Mouse (Mus musculus): ENCODE data around the gene Bdkrb1. TPM values are rescaled to one million over a fixed set of nuclear protein-coding genes. Genes with fewer than 3 reads are reported as not detected.

Bdkrb1 gene
- polyA plus RNA-seq, 1 experiment from 2014 or later = not detected

DNA sequence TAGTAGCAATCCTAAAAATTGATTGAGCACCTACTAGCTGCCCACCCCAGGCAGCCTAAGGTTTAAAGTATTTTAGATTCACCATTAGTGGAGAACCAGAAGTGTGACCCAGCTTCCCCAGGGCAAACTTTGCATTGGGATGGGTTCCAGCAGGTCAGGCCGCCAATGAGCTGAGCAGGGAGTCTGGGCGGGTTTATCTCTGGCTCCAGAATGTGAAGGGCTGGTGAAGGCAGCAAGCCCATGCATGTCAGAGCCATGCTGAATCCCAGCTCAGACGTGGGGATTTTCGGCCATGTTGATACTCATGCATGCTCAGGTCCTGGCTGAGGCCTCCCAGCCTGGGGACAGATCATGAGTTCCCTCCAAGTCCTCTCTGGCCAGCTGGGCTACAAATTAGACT, 28.5 kb upstream of the Bdkrb1 start:
- H3K27ac ChIP-seq (replicated peaks) = no peak overlapping the region
- H3K4me2 ChIP-seq (replicated peaks) = no peak overlapping the region
- H3K36me3 ChIP-seq = no peaks in the 10 kb centered on the region
- no peak overlapping the region for H3K4me3 ChIP-seq
- no peak for ATAC-seq (ENCODE audit: low FRiP score, low read depth)
- no peaks in the 10 kb centered on the region for H3K27me3 ChIP-seq
- H3K9ac ChIP-seq (replicated peaks) = no peak overlapping the region
- H3K4me1 ChIP-seq = no peaks in the 10 kb centered on the region
- no peaks in the 10 kb centered on the region for H3K9me3 ChIP-seq
- WGBS = 91% methylated on average over 4 of the region's 4 CpGs

GRCm38 (mm10) chr12:105580490-105580889, 22.4 kb upstream of the Bdkrb1 start:
- H3K36me3 ChIP-seq = no peaks in the 10 kb centered on the region
- H3K4me3 ChIP-seq = no peak overlapping the region
- H3K27me3 ChIP-seq = no peaks in the 10 kb centered on the region; the same call in 1 of the 2 replicates
- no peak overlapping the region for H3K4me2 ChIP-seq (replicated peaks)
- H3K9me3 ChIP-seq = no peaks in the 10 kb centered on the region
- WGBS = 77% methylated on average over 17 of the region's 17 CpGs
- H3K9ac ChIP-seq (replicated peaks) = no peak overlapping the region
- H3K27ac ChIP-seq (replicated peaks) = no peak overlapping the region
- H3K4me1 ChIP-seq = peaks cover 8% of the 10 kb centered on the region
- ATAC-seq (ENCODE audit: low FRiP score, low read depth) = no peak

DNA sequence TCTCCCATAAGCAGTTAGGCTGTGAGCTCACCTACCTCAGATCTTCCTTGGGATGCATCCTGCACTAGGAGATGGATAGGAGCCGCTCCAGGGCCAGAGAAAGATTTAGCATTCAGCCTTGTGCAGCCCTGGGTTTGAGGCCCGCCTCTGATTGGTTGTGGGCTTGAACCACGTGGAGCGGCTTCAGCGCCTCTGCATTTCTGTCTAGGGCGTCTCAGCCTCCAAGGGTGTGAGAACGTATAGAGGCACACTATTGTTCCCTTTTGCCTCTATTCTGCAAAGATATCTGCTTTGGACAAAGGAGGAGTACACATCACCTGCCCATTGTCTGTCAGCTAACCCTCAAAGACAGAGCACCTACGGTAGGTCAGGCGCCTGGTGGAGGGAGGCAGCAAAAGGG, 20.4 kb upstream of the Bdkrb1 start:
- Histone ChIP-seq H3K4me3 (no peak overlapping the region), H3K27me3 (peaks cover 10% of the 10 kb centered on the region), H3K4me2 (replicated peaks) (no peak overlapping the region), H3K4me1 (peaks cover 8% of the 10 kb centered on the region), H3K27ac (replicated peaks) (no peak overlapping the region), H3K9me3 (no peaks in the 10 kb centered on the region), H3K9ac (replicated peaks) (no peak overlapping the region), H3K36me3 (no peaks in the 10 kb centered on the region)
- WGBS = 49% methylated on average over 9 of the region's 9 CpGs
- ATAC-seq (ENCODE audit: low FRiP score, low read depth) = no peak

DNA sequence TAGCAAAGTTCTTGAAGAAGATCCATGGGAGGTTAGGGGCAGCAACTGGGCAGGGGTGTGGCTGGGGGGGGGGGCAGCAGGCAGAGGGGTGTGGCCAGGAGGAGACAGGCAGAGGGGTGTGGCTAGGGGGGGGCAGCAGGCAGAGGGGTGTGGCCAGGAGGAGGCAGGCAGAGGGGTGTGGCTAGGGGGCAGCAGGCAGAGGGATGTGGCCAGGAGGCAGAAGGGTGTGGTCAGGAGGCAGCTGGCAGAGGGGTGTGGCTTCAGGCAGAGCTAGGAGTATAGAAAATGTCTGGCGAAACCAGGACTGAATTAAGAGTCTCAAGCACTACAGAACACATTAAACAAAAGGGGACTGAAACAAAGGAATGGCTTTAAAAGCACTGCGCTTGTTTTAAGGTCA, 19.4 kb upstream of the Bdkrb1 start:
- Histone ChIP-seq H3K36me3 (no peaks in the 10 kb centered on the region), H3K9ac (replicated peaks) (no peak overlapping the region), H3K27ac (replicated peaks) (no peak overlapping the region), H3K9me3 (no peaks in the 10 kb centered on the region), H3K4me1 (peaks cover 8% of the 10 kb centered on the region), H3K27me3 (peaks cover 10% of the 10 kb centered on the region), H3K4me2 (replicated peaks) (no peak overlapping the region), H3K4me3 (no peak overlapping the region)
- peak; percentile 53; the same call in 1 of the 2 replicates for ATAC-seq (ENCODE audit: low FRiP score, low read depth)
- 20% methylated on average over 2 of the region's 2 CpGs for WGBS

- H3K4me3 ChIP-seq = no peak overlapping the region
- no peak overlapping the region for H3K9ac ChIP-seq (replicated peaks)
- ATAC-seq (ENCODE audit: low FRiP score, low read depth) = peak; percentile 45
- 18% methylated on average over 12 of the region's 12 CpGs for WGBS
- H3K27me3 ChIP-seq = peaks cover 10% of the 10 kb centered on the region
- H3K36me3 ChIP-seq = no peaks in the 10 kb centered on the region
- H3K9me3 ChIP-seq = no peaks in the 10 kb centered on the region
- H3K27ac ChIP-seq (replicated peaks) = no peak overlapping the region
- no peak overlapping the region for H3K4me2 ChIP-seq (replicated peaks)
- peaks cover 8% of the 10 kb centered on the region for H3K4me1 ChIP-seq
Observed at GRCm38 (mm10) chr12:105584851-105585250, 18.0 kb upstream of the Bdkrb1 start.

- Histone ChIP-seq H3K4me1 (peaks cover 8% of the 10 kb centered on the region), H3K4me2 (replicated peaks) (no peak overlapping the region), H3K9ac (replicated peaks) (no peak overlapping the region), H3K27ac (replicated peaks) (no peak overlapping the region), H3K9me3 (no peaks in the 10 kb centered on the region), H3K36me3 (no peaks in the 10 kb centered on the region), H3K27me3 (peaks cover 10% of the 10 kb centered on the region), H3K4me3 (no peak overlapping the region)
- no peak for ATAC-seq (ENCODE audit: low FRiP score, low read depth)
- WGBS = 84% methylated on average over 8 of the region's 8 CpGs
Observed at GRCm38 (mm10) chr12:105587526-105587925, 15.4 kb upstream of the Bdkrb1 start.

GRCm38 (mm10) chr12:105590786-105591185, 12.1 kb upstream of the Bdkrb1 start:
- no peaks in the 10 kb centered on the region for H3K9me3 ChIP-seq
- no peaks in the 10 kb centered on the region for H3K36me3 ChIP-seq
- H3K4me1 ChIP-seq = no peaks in the 10 kb centered on the region
- H3K4me2 ChIP-seq (replicated peaks) = no peak overlapping the region
- H3K4me3 ChIP-seq = no peak overlapping the region
- WGBS = 89% methylated on average over 7 of the region's 7 CpGs
- H3K27me3 ChIP-seq = peaks cover 10% of the 10 kb centered on the region
- H3K9ac ChIP-seq (replicated peaks) = no peak overlapping the region
- ATAC-seq (ENCODE audit: low FRiP score, low read depth) = no peak
- no peak overlapping the region for H3K27ac ChIP-seq (replicated peaks)

- H3K9ac ChIP-seq (replicated peaks) = no peak overlapping the region
- no peak overlapping the region for H3K27ac ChIP-seq (replicated peaks)
- no peak for ATAC-seq (ENCODE audit: low FRiP score, low read depth)
- no peaks in the 10 kb centered on the region for H3K9me3 ChIP-seq
- no peak overlapping the region for H3K4me2 ChIP-seq (replicated peaks)
- no peak overlapping the region for H3K4me3 ChIP-seq
- WGBS = 98% methylated on average over 23 of the region's 23 CpGs
- H3K4me1 ChIP-seq = no peaks in the 10 kb centered on the region
- H3K27me3 ChIP-seq = no peaks in the 10 kb centered on the region
- H3K36me3 ChIP-seq = no peaks in the 10 kb centered on the region
Observed at GRCm38 (mm10) chr12:105592361-105592761, 10.5 kb upstream of the Bdkrb1 start.

DNA sequence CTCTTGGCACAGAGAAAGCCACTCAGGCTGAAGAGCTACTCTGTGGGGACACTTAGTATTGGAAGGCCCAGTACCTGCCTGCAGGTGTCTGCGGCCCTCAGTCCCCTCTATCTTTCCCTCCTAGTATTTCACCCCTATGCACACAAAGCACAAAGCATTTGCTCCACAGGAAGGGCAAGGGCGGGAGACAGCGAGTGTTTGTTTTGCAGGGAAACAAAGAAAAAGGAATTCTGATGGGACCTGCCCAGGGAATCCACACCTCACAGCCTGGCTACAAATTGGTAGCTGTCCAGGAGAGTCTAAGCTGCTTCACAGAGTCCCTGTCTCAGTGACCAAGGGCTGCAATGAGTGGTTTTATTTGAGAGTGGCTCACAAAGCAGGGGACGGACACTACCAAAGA, 9.4 kb upstream of the Bdkrb1 start:
- H3K4me1 ChIP-seq = no peaks in the 10 kb centered on the region
- H3K9ac ChIP-seq (replicated peaks) = no peak overlapping the region
- H3K4me3 ChIP-seq = no peak overlapping the region
- no peaks in the 10 kb centered on the region for H3K27me3 ChIP-seq
- no peaks in the 10 kb centered on the region for H3K36me3 ChIP-seq
- no peak overlapping the region for H3K4me2 ChIP-seq (replicated peaks)
- 59% methylated on average over 4 of the region's 4 CpGs for WGBS
- no peak overlapping the region for H3K27ac ChIP-seq (replicated peaks)
- no peak for ATAC-seq (ENCODE audit: low FRiP score, low read depth)
- no peaks in the 10 kb centered on the region for H3K9me3 ChIP-seq

DNA sequence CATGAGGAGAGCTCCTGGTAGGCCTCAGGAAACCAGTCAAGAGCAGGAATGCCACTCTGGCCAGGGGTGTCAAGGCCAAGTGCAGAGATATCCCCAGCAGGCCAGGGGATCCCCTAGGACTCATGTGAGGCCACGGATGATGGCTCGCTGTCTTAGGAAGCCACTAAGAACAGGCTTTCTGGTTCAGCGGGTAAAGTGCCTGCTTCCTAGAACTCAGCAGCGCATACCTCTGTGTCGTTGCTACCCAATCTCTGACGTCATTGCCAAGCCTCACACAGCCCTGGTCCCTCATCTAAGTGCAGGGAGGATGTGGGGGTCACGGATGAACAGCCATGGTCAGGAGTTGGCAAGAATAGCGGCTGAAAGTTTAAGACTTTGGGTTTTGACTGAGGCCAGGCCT, 5.8 kb upstream of the Bdkrb1 start:
- WGBS = 86% methylated on average over 8 of the region's 8 CpGs

DNA sequence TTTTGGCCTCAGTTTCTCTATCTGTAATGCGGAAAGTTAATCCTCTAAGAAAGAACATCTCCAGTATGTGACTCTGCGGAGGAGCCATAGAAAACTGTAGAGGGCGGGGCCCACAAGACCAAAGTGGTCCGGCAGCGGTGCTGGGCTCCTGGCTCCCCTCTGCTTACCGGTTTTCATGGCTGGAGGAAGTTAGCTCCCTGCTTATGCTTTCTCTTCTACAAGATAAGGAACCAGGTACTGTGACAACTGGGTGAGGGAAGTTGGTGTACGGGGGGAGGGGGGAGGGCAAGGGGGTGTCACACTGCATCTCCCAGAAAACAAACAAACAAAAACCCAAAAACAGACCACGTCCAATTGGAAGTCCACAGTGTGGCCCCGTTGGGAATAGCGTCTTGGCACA, 4.4 kb upstream of the Bdkrb1 start:
- Histone ChIP-seq H3K4me2 (replicated peaks) (no peak overlapping the region), H3K27ac (replicated peaks) (no peak overlapping the region), H3K4me3 (no peak overlapping the region), H3K9me3 (no peaks in the 10 kb centered on the region), H3K9ac (replicated peaks) (no peak overlapping the region), H3K4me1 (peaks cover 8% of the 10 kb centered on the region; the same call in 1 of the 2 replicates), H3K36me3 (no peaks in the 10 kb centered on the region), H3K27me3 (peaks cover 24% of the 10 kb centered on the region)
- no peak for ATAC-seq (ENCODE audit: low FRiP score, low read depth)
- WGBS = 82% methylated on average over 10 of the region's 10 CpGs

More for the DNA sequence above, 5.8 kb upstream of the Bdkrb1 start:
- H3K27ac ChIP-seq (replicated peaks) = no peak overlapping the region
- H3K9me3 ChIP-seq = no peaks in the 10 kb centered on the region
- no peaks in the 10 kb centered on the region for H3K36me3 ChIP-seq
- H3K4me2 ChIP-seq (replicated peaks) = no peak overlapping the region
- H3K4me1 ChIP-seq = peaks cover 8% of the 10 kb centered on the region; the same call in 1 of the 2 replicates
- no peak overlapping the region for H3K9ac ChIP-seq (replicated peaks)
- ATAC-seq (ENCODE audit: low FRiP score, low read depth) = no peak
- H3K27me3 ChIP-seq = peaks cover 15% of the 10 kb centered on the region
- no peak overlapping the region for H3K4me3 ChIP-seq

DNA sequence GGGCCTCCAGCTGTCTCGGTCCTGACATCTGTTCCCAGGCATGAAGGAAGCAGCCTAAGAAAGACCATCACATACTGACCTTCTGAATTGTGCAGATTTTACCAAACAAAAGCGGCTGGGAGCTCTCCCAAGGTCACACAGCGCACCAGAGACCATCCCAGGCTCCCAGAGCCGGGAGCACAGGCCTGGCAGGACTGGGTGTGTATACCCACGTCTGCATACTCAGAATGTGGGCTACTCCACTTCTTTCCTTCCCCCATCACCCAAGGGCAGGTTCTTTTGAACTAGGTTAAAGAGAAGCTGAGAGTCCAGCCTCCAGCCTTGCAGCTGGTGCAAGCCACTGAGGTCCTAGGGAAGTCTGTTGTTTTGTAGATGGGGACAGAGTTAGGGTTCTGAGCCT, 3.8 kb upstream of the Bdkrb1 start:
- Histone ChIP-seq H3K27me3 (peaks cover 30% of the 10 kb centered on the region), H3K4me1 (peaks cover 8% of the 10 kb centered on the region; the same call in 1 of the 2 replicates), H3K4me2 (replicated peaks) (no peak overlapping the region), H3K36me3 (no peaks in the 10 kb centered on the region), H3K9ac (replicated peaks) (no peak overlapping the region), H3K27ac (replicated peaks) (no peak overlapping the region), H3K9me3 (no peaks in the 10 kb centered on the region), H3K4me3 (no peak overlapping the region)
- WGBS = 51% methylated on average over 5 of the region's 5 CpGs
- ATAC-seq (ENCODE audit: low FRiP score, low read depth) = no peak

DNA sequence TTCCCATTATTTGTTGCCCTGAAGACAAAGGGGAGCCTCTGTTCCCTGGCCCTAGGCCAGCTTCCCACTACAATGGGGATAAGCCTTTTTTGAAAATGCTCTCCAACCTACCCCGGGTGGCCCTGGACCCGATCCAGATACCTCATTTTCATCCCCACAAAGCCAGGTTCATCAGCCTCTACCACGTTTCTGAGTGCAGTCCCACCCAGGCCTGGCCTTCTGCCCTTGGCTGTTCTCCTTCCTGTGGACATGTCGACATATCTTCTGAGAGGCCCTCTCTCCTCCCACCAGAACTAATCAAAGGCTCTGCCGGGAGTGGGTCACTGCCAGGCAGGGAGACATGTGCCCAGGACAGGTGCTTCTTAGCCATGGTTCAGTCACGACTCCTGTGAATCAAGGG, 1.3 kb upstream of the Bdkrb1 start:
- WGBS = 55% methylated on average over 6 of the region's 6 CpGs
- Histone ChIP-seq H3K27me3 (peaks cover 50% of the 10 kb centered on the region), H3K9me3 (no peaks in the 10 kb centered on the region), H3K36me3 (no peaks in the 10 kb centered on the region), H3K4me3 (no peak overlapping the region), H3K4me2 (replicated peaks) (no peak overlapping the region), H3K9ac (replicated peaks) (no peak overlapping the region), H3K4me1 (peaks cover 21% of the 10 kb centered on the region), H3K27ac (replicated peaks) (no peak overlapping the region)
- ATAC-seq (ENCODE audit: low FRiP score, low read depth) = no peak
